8 mouse cellular contexts compared by ENCODE assay signal in the genomic region with DNA sequence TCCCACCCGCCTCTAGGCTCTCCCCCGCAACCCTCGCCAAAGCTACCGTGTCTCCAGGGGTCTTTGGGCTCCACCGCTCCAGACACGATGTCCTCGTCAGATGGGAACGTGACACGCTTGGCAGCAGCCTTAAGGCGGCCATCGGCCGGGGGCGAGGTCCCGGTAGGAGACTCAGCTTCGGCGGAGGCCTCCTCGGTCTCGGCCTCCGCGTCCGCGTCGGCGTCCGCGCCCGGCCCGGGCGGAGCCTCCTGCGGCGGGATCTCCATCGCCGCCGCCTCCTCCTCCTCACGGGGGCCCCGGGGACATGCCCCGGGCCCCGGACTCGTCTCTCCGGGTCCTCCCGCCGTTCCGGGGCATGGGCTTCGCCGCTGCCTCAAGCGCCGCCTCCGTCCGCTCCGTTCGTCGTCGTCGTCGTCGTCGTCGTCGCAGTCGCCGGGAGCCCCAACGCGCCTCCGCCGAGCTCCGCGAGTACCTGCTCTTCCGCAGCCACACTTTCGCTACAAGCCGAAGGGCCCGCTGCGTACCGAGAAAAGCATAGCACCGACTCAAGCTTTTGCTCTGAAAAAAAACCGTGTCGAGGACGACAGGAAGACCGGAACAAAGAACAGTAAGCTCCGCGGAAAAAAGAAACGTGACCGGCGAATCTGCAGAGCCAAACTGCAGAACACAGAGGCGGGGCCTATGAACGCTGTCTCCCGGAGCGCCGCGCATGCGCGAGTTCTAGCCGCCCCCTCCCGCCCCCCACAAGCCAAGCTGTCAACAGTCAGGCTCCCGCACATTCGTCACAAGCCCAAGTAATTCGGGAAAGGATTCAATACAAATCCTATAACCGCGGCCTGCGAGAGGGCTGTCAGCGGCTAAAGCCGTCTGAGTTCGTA. TPM values are rescaled to one million over a fixed set of nuclear protein-coding genes. Genes with fewer than 3 reads are reported as not detected.
DNase-seq lines count a peak whose midpoint lies in the region; ATAC-seq and TF ChIP-seq lines count a peak whose summit lies in the region.

No protein-coding gene starts in this region.

- ATAC-seq in embryonic facial prominence, embryonic 12.5 days (ENCODE audit: insufficient number of reproducible peaks, insufficient read depth, low FRiP score, low TSS enrichment): peak; percentile 74; the same call in 1 of the 2 replicates
- peak; percentile 87 for ATAC-seq in limb, embryonic 11.5 days (ENCODE audit: insufficient number of reproducible peaks, low FRiP score, low TSS enrichment, low read depth)
- ATAC-seq in midbrain, embryonic 13.5 days: peak; percentile 81

- H3K27ac ChIP-seq in embryonic facial prominence, embryonic 12.5 days: peak overlapping the region; percentile 91
- peak overlapping the region; percentile 84 for H3K27ac ChIP-seq in limb, embryonic 11.5 days (replicated peaks; ENCODE audit: low read depth, low read length)
- peak overlapping the region; percentile 94 for H3K27ac ChIP-seq in midbrain, embryonic 13.5 days
- H3K27ac ChIP-seq in small intestine, adult 2 months (ENCODE audit: insufficient read depth, low read depth, low read length): peak overlapping the region; percentile 95

- peaks cover 6% of the 10 kb centered on the region; the same call in 1 of the 2 replicates for H3K9me3 ChIP-seq in embryonic facial prominence, embryonic 12.5 days
- H3K9me3 ChIP-seq in limb, embryonic 11.5 days (ENCODE audit: control insufficient read depth, low read length): no peaks in the 10 kb centered on the region
- H3K9me3 ChIP-seq in midbrain, embryonic 13.5 days: no peaks in the 10 kb centered on the region

- DNase-seq in 3T3-L1 (ENCODE audit: low read depth, low spot score): peak; percentile 90
- DNase-seq in adrenal gland, postnatal 36 days: peak; percentile 93 to 94
- DNase-seq in heart, adult 18-20 months: peak; percentile 91 to 95
- peak; percentile 92 for DNase-seq in kidney, adult 18-20 months
- peak; percentile 96 for DNase-seq in limb, embryonic 11.5 days (ENCODE audit: low spot score)

- WGBS in embryonic facial prominence, embryonic 12.5 days: under 1% methylated on average over 102 of the region's 102 CpGs
- under 1% methylated on average over 102 of the region's 102 CpGs for WGBS in limb, embryonic 11.5 days
- WGBS in midbrain, embryonic 13.5 days: under 1% methylated on average over 102 of the region's 102 CpGs
- WGBS in small intestine, adult 2 months: under 1% methylated on average over 101 of the region's 102 CpGs

- TF ChIP-seq CTCF in small intestine, adult 2 months (IDR thresholded peaks at IDR 0.05; ENCODE audit: extremely low read depth, insufficient read length, insufficient replicate concordance, low read depth, low read length): no peak

- peak overlapping the region; percentile 91 for H3K4me3 ChIP-seq in embryonic facial prominence, embryonic 12.5 days
- H3K4me3 ChIP-seq in limb, embryonic 11.5 days (ENCODE audit: low read depth, low read length): peak overlapping the region; percentile 98
- peak overlapping the region; percentile 91 for H3K4me3 ChIP-seq in midbrain, embryonic 13.5 days (replicated peaks)
- H3K4me3 ChIP-seq in small intestine, adult 2 months (ENCODE audit: low read depth, low read length): peak overlapping the region; percentile 91

- H3K4me1 ChIP-seq in embryonic facial prominence, embryonic 12.5 days: peaks cover 39% of the 10 kb centered on the region
- peaks cover 17% of the 10 kb centered on the region for H3K4me1 ChIP-seq in limb, embryonic 11.5 days (ENCODE audit: control insufficient read depth, insufficient read depth, low read length)
- peaks cover 52% of the 10 kb centered on the region for H3K4me1 ChIP-seq in midbrain, embryonic 13.5 days (replicated peaks)
- H3K4me1 ChIP-seq in small intestine, adult 2 months (ENCODE audit: control insufficient read depth, insufficient read depth, insufficient read length, low read length): peaks cover 37% of the 10 kb centered on the region

- peak overlapping the region; percentile 94 for H3K9ac ChIP-seq in embryonic facial prominence, embryonic 12.5 days
- peak overlapping the region; percentile 95 for H3K9ac ChIP-seq in limb, embryonic 11.5 days (ENCODE audit: low read length)
- H3K9ac ChIP-seq in midbrain, embryonic 13.5 days (replicated peaks): peak overlapping the region; percentile 97

- H3K27me3 ChIP-seq in embryonic facial prominence, embryonic 12.5 days: no peaks in the 10 kb centered on the region
- no peaks in the 10 kb centered on the region for H3K27me3 ChIP-seq in limb, embryonic 11.5 days (ENCODE audit: control insufficient read depth, insufficient read depth, low read length)
- H3K27me3 ChIP-seq in midbrain, embryonic 13.5 days: no peaks in the 10 kb centered on the region
- H3K27me3 ChIP-seq in small intestine, adult 2 months (ENCODE audit: control insufficient read depth, insufficient read depth, low read length): no peaks in the 10 kb centered on the region

- peak; percentile 38 for TF ChIP-seq POLR2A in small intestine, adult 2 months (IDR thresholded peaks at IDR 0.05; ENCODE audit: low read depth, low read length)

- peak overlapping the region; percentile 89 for H3K4me2 ChIP-seq in embryonic facial prominence, embryonic 12.5 days (replicated peaks)
- peak overlapping the region; percentile 99 for H3K4me2 ChIP-seq in limb, embryonic 11.5 days (ENCODE audit: low read depth, severe bottlenecking)
- H3K4me2 ChIP-seq in midbrain, embryonic 13.5 days (replicated peaks): peak overlapping the region; percentile 99

- peaks cover 27% of the 10 kb centered on the region for H3K36me3 ChIP-seq in embryonic facial prominence, embryonic 12.5 days
- H3K36me3 ChIP-seq in limb, embryonic 11.5 days (ENCODE audit: control insufficient read depth, insufficient read depth, low read length): peaks cover 24% of the 10 kb centered on the region
- H3K36me3 ChIP-seq in midbrain, embryonic 13.5 days: peaks cover 37% of the 10 kb centered on the region
- peaks cover 12% of the 10 kb centered on the region for H3K36me3 ChIP-seq in small intestine, adult 2 months (ENCODE audit: control insufficient read depth, insufficient read depth, low read length)

RNA-seq across cellular contexts. Expression of a gene that starts 0.9 kb away (rescaled TPM):
- total RNA-seq in adrenal gland, postnatal 36 days (2021): 10 to 100 TPM; 65.5 to 70.2 TPM
- 36.0 and 40.6 TPM in 2 replicates for polyA plus RNA-seq in embryonic facial prominence, embryonic 12.5 days (2016; fragmentation: Nextera tagmentation; extraction: Ambion mirVana)
- total RNA-seq in heart, adult 18-20 months (2021): 10 to 100 TPM; 61.1 to 63.1 TPM
- polyA plus RNA-seq in limb, embryonic 11.5 days (2014; fragmentation: Nextera tagmentation; extraction: Ambion mirVana): 3.9 and 5.5 TPM in 2 replicates
- 25.7 and 37.0 TPM in 2 replicates for polyA plus RNA-seq in midbrain, embryonic 13.5 days (2015; fragmentation: Nextera tagmentation; extraction: Ambion mirVana)
- polyA plus RNA-seq in small intestine, adult 2 months (2012; rRNA removed): 57.9 and 115 TPM in 2 replicates

RNA-seq across cellular contexts. Expression of a gene that starts 15.1 kb away (rescaled TPM):
- total RNA-seq in adrenal gland, postnatal 36 days (2021): under 1 TPM; 0.33 to 0.36 TPM
- 0.17 and 0.36 TPM in 2 replicates for polyA plus RNA-seq in embryonic facial prominence, embryonic 12.5 days (2016; fragmentation: Nextera tagmentation; extraction: Ambion mirVana)
- under 1 TPM; 0.35 to 0.49 TPM for total RNA-seq in heart, adult 18-20 months (2021)
- polyA plus RNA-seq in limb, embryonic 11.5 days (2014; fragmentation: Nextera tagmentation; extraction: Ambion mirVana): 0.21 and 0.52 TPM in 2 replicates
- 0.26 and 0.31 TPM in 2 replicates for polyA plus RNA-seq in midbrain, embryonic 13.5 days (2015; fragmentation: Nextera tagmentation; extraction: Ambion mirVana)
- 3.0 and 3.7 TPM in 2 replicates for polyA plus RNA-seq in small intestine, adult 2 months (2012; rRNA removed)

RNA-seq across cellular contexts. Expression of a gene that starts 15.4 kb away (rescaled TPM):
- total RNA-seq in adrenal gland, postnatal 36 days (2021): 10 to 100 TPM; 71.8 to 90.6 TPM
- polyA plus RNA-seq in embryonic facial prominence, embryonic 12.5 days (2016; fragmentation: Nextera tagmentation; extraction: Ambion mirVana): 150 and 164 TPM in 2 replicates
- 10 to 100 TPM; 52.1 to 55.0 TPM for total RNA-seq in heart, adult 18-20 months (2021)
- 183 and 185 TPM in 2 replicates for polyA plus RNA-seq in limb, embryonic 11.5 days (2014; fragmentation: Nextera tagmentation; extraction: Ambion mirVana)
- polyA plus RNA-seq in midbrain, embryonic 13.5 days (2015; fragmentation: Nextera tagmentation; extraction: Ambion mirVana): 134 and 138 TPM in 2 replicates
- 85.5 and 146 TPM in 2 replicates for polyA plus RNA-seq in small intestine, adult 2 months (2012; rRNA removed)

RNA-seq across cellular contexts. Expression of a gene that starts 42.3 kb away (rescaled TPM):
- total RNA-seq in adrenal gland, postnatal 36 days (2021): 10 to 100 TPM; 28.1 to 39.7 TPM
- polyA plus RNA-seq in embryonic facial prominence, embryonic 12.5 days (2016; fragmentation: Nextera tagmentation; extraction: Ambion mirVana): 72.7 and 80.7 TPM in 2 replicates
- 10 to 100 TPM; 10.5 to 15.6 TPM for total RNA-seq in heart, adult 18-20 months (2021)
- 55.9 and 61.5 TPM in 2 replicates for polyA plus RNA-seq in limb, embryonic 11.5 days (2014; fragmentation: Nextera tagmentation; extraction: Ambion mirVana)
- polyA plus RNA-seq in midbrain, embryonic 13.5 days (2015; fragmentation: Nextera tagmentation; extraction: Ambion mirVana): 54.0 and 65.0 TPM in 2 replicates
- polyA plus RNA-seq in small intestine, adult 2 months (2012; rRNA removed): 91.6 and 184 TPM in 2 replicates

RNA-seq across cellular contexts. Expression of a gene that starts 44.4 kb away (rescaled TPM):
- total RNA-seq in adrenal gland, postnatal 36 days (2021): under 1 TPM in 1 of 2 experiments, not detected in 1; 0.17 TPM
- 0.06 TPM in 1 of 2 replicates, not detected in the other for polyA plus RNA-seq in embryonic facial prominence, embryonic 12.5 days (2016; fragmentation: Nextera tagmentation; extraction: Ambion mirVana)
- under 1 TPM in 1 of 2 experiments, not detected in 1; 0.18 TPM for total RNA-seq in heart, adult 18-20 months (2021)
- 0.12 and 0.16 TPM in 2 replicates for polyA plus RNA-seq in limb, embryonic 11.5 days (2014; fragmentation: Nextera tagmentation; extraction: Ambion mirVana)
- polyA plus RNA-seq in midbrain, embryonic 13.5 days (2015; fragmentation: Nextera tagmentation; extraction: Ambion mirVana): 0.08 and 0.11 TPM in 2 replicates
- polyA plus RNA-seq in small intestine, adult 2 months (2012; rRNA removed): 0.23 and 0.43 TPM in 2 replicates

Comparison
In these comparisons a context has a peak if more than half of its experiments do, and no peak if none do; other contexts are left out.
1. Peak in every context shown above with its lines: DNase-seq, ATAC-seq, H3K4me3 ChIP-seq and H3K27ac ChIP-seq.